ENCODE assay signal across 9 mouse cellular contexts in the genomic region with DNA sequence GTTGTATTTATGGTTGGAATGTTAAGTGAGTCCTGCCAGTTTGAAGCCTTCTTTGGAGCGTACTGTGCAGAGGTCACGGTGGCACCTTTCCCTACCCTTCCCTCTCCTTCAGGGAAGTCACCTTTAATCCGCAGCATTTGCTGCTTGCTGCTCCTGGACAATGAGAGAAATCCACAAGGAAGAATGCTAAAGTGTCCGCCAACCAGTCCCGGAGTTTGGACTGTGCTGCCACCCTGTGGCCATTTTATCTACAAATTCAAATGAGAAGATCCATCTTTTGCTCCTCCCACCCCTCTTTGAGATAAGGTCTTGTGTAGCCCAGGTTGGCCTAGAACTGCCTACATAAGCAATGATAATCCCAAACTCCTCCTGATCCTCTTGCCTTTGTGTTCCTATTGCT. TPM values are rescaled to one million over a fixed set of nuclear protein-coding genes. Genes with fewer than 3 reads are reported as not detected.
DNase-seq lines count a peak whose midpoint lies in the region; ATAC-seq lines count a peak whose summit lies in the region.
"Had no signal": no experiment of that assay in that cellular context is flagged by ENCODE, and none has a peak within 500 bp of the region (broad histone marks: within the 10 kb centered on the region; RNA-seq: fewer than 3 reads in every experiment).

No protein-coding gene starts in this region.

- DNase-seq in R1 (ENCODE audit: low read depth, low spot score) = peak; percentile 85
- DNase-seq in cerebellum, postnatal 14 days = peak; percentile 92 to 94
- peak; percentile 76 to 88 for DNase-seq in frontal cortex, postnatal 36 days (ENCODE audit: low spot score in 2 of 2)
- peak; percentile 69 to 93 for DNase-seq in layer of hippocampus, postnatal 25 days (ENCODE audit: extremely low spot score in 1 of 2, low spot score in 1 of 2)
- peak; percentile 85 to 90 for DNase-seq in right cerebral cortex, postnatal 10 days (ENCODE audit: low spot score in 2 of 2)
- peak; percentile 84 for DNase-seq in urinary bladder, postnatal 14 days (ENCODE audit: low spot score)

- no peak overlapping the region for H3K4me3 ChIP-seq in hindbrain, embryonic 16.5 days (ENCODE audit: low read length)
- H3K4me3 ChIP-seq: limb, embryonic 15.5 days had no signal

- no peaks in the 10 kb centered on the region for H3K36me3 ChIP-seq in hindbrain, embryonic 16.5 days (ENCODE audit: control insufficient read depth, insufficient read depth, low read length)
- H3K36me3 ChIP-seq: limb, embryonic 15.5 days had no signal

- H3K4me1 ChIP-seq in hindbrain, embryonic 16.5 days (ENCODE audit: control insufficient read depth, insufficient read depth, low read depth, low read length) = peaks cover 5% of the 10 kb centered on the region
- H3K4me1 ChIP-seq: limb, embryonic 15.5 days had no signal

- peak; percentile 77 for ATAC-seq in hindbrain, embryonic 16.5 days
- peak; percentile 95 for ATAC-seq in megakaryocyte progenitor cell, adult 5-6 weeks (replicated peaks; ENCODE audit: poor library complexity)

- H3K27ac ChIP-seq in hindbrain, embryonic 16.5 days (ENCODE audit: low read depth, low read length) = no peak overlapping the region
- H3K27ac ChIP-seq: limb, embryonic 15.5 days had no signal

- H3K9ac ChIP-seq in hindbrain, embryonic 16.5 days (ENCODE audit: low read depth, low read length) = no peak overlapping the region
- H3K9ac ChIP-seq: limb, embryonic 15.5 days had no signal

- H3K27me3 ChIP-seq in hindbrain, embryonic 16.5 days (replicated peaks; ENCODE audit: control insufficient read depth, insufficient read depth, low read length) = no peaks in the 10 kb centered on the region
- H3K27me3 ChIP-seq: limb, embryonic 15.5 days had no signal

- H3K4me2 ChIP-seq in hindbrain, embryonic 16.5 days (ENCODE audit: low read length) = no peak overlapping the region
- H3K4me2 ChIP-seq: limb, embryonic 15.5 days had no signal

- no peaks in the 10 kb centered on the region for H3K9me3 ChIP-seq in hindbrain, embryonic 16.5 days (ENCODE audit: control insufficient read depth, low read length)
- H3K9me3 ChIP-seq: limb, embryonic 15.5 days had no signal

- WGBS in hindbrain, embryonic 16.5 days = 7% methylated on average over 5 of the region's 5 CpGs

RNA-seq across cellular contexts. Expression of a gene that starts 3.9 kb away (rescaled TPM):
- 0.13 TPM in 1 of 2 replicates, not detected in the other for polyA plus RNA-seq in hindbrain, embryonic 16.5 days (2015; fragmentation: Nextera tagmentation; extraction: Ambion mirVana)
- total RNA-seq in layer of hippocampus, postnatal 25 days (2021) = not detected
- total RNA-seq in megakaryocyte progenitor cell, adult 5-6 weeks (2015) = not detected in 2 replicates
- not detected in 2 replicates for total RNA-seq in megakaryocyte progenitor cell, adult 5-6 weeks (2017)
- polyA plus RNA-seq: limb, embryonic 15.5 days had no signal

RNA-seq across cellular contexts. Expression of a gene that starts 19.7 kb away (rescaled TPM):
- 18.4 and 19.4 TPM in 2 replicates for polyA plus RNA-seq in hindbrain, embryonic 16.5 days (2015; fragmentation: Nextera tagmentation; extraction: Ambion mirVana)
- total RNA-seq in layer of hippocampus, postnatal 25 days (2021) = 100 to 1,000 TPM; 109 to 111 TPM
- 1.3 and 1.6 TPM in 2 replicates for total RNA-seq in megakaryocyte progenitor cell, adult 5-6 weeks (2015)
- 1.4 and 2.7 TPM in 2 replicates for total RNA-seq in megakaryocyte progenitor cell, adult 5-6 weeks (2017)

RNA-seq across cellular contexts. Expression of a gene that starts 19.9 kb away (rescaled TPM):
- 300 and 315 TPM in 2 replicates for polyA plus RNA-seq in hindbrain, embryonic 16.5 days (2015; fragmentation: Nextera tagmentation; extraction: Ambion mirVana)
- 100 to 1,000 TPM; 219 to 220 TPM for total RNA-seq in layer of hippocampus, postnatal 25 days (2021)
- total RNA-seq in megakaryocyte progenitor cell, adult 5-6 weeks (2015) = 264 and 298 TPM in 2 replicates
- total RNA-seq in megakaryocyte progenitor cell, adult 5-6 weeks (2017) = 127 and 137 TPM in 2 replicates

RNA-seq across cellular contexts. Expression of a gene that starts 53.6 kb away (rescaled TPM):
- 2.7 and 2.9 TPM in 2 replicates for polyA plus RNA-seq in hindbrain, embryonic 16.5 days (2015; fragmentation: Nextera tagmentation; extraction: Ambion mirVana)
- total RNA-seq in layer of hippocampus, postnatal 25 days (2021) = 1 to 10 TPM; 3.5 to 3.7 TPM
- total RNA-seq in megakaryocyte progenitor cell, adult 5-6 weeks (2015) = 85.0 and 90.4 TPM in 2 replicates
- total RNA-seq in megakaryocyte progenitor cell, adult 5-6 weeks (2017) = 101 and 119 TPM in 2 replicates

Comparison
In these comparisons a context has a peak if more than half of its experiments do, and no peak if none do; other contexts are left out.
1. RNA of a gene that starts 19.7 kb away (total RNA-seq): 109 to 111 TPM in layer of hippocampus, postnatal 25 days; 1.3 to 2.7 TPM in megakaryocyte progenitor cell, adult 5-6 weeks; every median in the first group is over 10 times any median in the second.
2. Peak in every context shown above with its lines, with median percentiles within 50 percentile points of each other: DNase-seq.